Mouse (Mus musculus): ENCODE measurements at regions not wholly inside any gene's neighbourhood (a gene's known extent, or its start where the extent isn't known, plus 50 kb on each side); places are given as distances from the start of the nearest gene placed in this dataset.

DNA sequence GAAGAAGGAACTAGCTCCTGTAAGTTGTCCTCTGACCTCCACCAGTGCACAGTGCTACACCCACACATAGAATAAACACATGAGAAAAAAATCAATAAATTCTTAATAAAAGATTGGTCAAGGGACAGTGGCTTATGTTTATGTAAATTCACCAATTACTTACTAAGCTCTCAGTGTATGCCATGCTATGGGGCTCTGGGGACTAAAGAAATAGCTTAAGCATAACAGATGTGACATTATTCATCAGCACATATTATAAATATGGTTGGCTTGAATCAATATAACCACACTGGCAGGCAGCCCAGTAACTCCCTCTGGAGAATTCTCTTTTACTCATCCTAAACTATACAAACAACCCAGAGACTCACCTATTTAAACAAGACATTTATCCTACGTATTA lies 95.2 kb downstream of the Zfp330 start:
- TF ChIP-seq CTCF (IDR thresholded peaks at IDR 0.05; ENCODE audit: borderline replicate concordance, insufficient read depth, low read length), result no peak
- TF ChIP-seq POLR2A (IDR thresholded peaks at IDR 0.05; ENCODE audit: low read depth, low read length), result no peak
